Mouse (Mus musculus): ENCODE measurements around the gene Treh.

DNA sequence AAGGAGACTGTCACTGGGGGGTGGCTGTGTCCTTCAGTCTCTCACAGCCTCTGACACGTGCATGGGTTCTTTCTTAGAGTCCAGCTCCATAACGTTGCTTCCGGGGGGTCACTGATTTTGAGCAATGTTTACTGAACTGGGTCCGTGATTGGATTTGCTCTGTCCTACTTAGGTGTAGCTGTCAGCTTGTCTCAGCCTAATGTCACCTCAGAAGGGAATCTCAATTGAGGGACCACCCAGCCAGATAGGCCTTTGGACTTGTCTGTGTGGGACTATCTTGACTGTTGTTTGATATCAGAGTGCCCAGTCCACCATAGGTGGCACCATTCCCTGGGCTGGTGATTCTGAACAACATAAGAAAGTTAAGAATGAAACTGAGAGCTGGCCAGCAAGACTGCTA, 19.1 kb upstream of the Treh start:
- TF ChIP-seq CTCF (IDR thresholded peaks at IDR 0.05; ENCODE audit: borderline replicate concordance, control insufficient read depth, extremely low read depth, insufficient read depth, low read length, poor library complexity) (no peak), POLR2A (IDR thresholded peaks at IDR 0.05; ENCODE audit: control insufficient read depth, extremely low read depth, insufficient read depth, low read length, poor library complexity) (no peak)
